Mouse (Mus musculus) NIH3T3 (cell line): ENCODE measurements at regions not wholly inside any gene's neighbourhood (a gene's known extent, or its start where the extent isn't known, plus 50 kb on each side); places are given as distances from the start of the nearest gene placed in this dataset.
"Not testable (repeated sequence)": the region's sequence is repeated elsewhere in the genome, so short reads cannot be mapped to it uniquely, and the experiment has no call there.

ENCODE experiments used
- DNase-seq: peaks from one replicate; pipeline ENCODE4 v3.0.0-alpha.2; 2012; ENCODE audit warnings: low read depth

- no peak for DNase-seq
Observed at GRCm38 (mm10) chr12:112298521-112298920, 152.5 kb downstream of the Kif26a start.

DNA sequence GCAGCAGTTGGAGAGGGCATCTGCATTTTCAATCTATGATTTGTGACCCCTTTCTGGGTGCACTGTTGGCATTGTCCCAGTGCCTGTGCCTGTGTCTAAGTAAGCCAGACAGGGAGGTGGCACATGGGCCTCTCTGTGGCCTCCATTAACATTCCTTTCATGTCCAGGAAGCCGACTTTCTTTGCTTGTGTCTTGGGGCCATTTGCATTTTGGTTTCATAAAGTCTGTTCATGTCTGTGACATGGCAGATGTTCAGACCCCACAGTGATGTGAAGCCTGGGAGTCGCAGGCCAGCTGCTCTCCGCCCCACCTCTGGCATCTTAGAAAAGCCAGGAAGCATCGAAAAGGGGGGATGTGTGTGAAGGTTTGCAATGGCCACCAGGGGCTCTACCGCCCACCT is 153.1 kb downstream of the Kif26a start:
- DNase-seq = no peak

DNA sequence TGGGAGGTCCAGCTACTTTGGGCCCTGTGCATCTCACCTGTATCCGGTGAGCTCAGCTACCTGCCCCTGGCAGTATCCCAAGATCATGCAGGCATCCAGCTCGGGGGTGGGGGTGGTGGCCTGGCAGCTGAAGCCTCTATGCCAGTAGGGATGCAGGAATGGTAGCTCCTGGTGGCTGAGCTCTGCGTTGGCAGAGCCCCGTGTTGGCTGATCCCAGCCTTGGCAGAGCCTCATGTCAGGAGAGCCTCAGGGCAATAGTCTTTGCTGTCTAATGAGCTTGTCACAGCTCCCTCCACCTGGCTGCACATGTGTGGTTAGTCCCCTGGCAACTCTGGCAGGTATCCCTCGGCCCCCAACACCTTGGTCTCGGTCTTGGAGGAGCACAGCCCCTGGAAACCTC is 153.6 kb downstream of the Kif26a start:
- no peak for DNase-seq

DNA sequence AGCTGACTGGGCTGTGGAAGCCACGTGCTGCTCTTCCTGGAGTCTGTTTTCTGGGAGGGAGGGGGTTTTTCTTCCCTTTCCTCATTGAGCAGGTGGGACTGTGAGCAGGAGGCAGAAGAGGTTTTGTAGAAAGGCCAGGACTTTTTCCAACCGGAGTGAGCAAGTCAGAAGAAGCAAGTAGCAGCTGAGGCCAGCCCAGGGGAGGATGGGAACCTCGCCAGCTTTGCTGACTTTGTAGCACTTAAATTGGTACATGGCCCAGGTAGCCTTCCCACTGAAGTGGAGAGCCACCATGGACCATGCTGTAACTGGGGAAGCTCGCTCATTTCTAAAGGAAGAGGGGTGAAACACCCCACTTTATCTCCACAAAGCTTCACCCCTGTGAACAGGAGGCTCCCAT is 154.1 kb downstream of the Kif26a start:
- DNase-seq = no peak

GRCm38 (mm10) chr12:112301411-112301891 is 155.4 kb downstream of the Kif26a start:
- DNase-seq = no peak

DNA sequence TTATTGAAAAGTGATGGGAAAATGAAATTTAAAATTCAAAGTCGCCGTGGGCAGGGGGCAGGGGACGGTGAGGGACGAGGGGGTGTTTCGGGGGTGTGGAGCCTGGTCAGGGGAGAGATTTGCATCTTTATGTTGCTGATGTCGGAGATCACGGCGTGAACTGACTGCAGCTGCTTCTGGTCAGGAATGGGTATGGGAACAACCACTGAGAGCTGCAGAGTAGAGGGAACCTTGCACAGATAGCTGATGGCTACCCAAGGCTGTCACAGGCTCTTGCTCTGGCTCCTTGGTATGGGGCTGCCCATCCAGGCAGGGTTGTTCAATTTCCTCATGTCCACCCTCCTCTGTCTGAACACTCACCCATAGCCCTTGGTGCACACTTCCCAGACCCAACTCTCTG is 155.9 kb downstream of the Kif26a start:
- no peak for DNase-seq

DNA sequence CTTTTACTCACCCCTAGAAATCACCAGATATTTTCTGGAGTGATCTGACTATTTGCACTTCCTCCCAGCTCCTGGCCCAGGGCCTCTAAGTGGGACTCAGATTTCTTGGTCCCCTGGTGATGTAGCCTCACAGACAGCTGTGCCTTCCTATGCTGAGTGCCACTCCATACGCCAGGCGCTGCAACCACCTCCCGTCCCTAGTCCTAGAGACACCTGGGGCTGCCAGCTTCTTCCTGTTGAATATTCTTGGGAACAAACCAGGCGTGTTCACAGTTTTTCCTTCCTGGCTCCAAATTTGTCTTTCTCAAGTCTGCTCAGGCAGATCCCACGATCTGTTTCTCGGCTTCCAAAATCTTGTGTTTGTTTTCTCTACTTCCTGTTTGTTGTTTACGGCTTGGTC is 160.2 kb downstream of the Kif26a start:
- DNase-seq = no peak

- no peak for DNase-seq
Observed at GRCm38 (mm10) chr12:112308016-112308415, 162.0 kb downstream of the Kif26a start.

DNA sequence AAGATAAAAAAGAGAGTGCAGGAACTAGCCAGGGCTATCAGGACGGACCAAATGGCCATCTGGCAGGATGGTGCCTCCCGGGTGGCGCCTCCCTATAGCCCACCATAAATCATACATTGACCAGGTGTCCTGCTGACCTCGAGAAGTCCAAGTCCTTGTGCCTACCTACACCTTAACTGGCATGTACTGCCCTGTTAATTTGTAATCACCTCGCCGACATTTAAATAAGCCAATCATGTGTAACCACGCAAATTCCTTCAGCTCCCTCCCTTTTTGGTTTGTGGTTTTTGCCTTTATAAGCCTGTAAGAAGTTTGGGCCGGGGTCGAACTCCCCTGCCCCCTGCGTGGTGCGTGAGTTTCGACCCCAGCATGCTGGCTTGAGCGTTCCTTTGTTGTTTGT is 163.1 kb downstream of the Kif26a start:
- not testable (repeated sequence) for DNase-seq

- no peak for DNase-seq
Observed at GRCm38 (mm10) chr12:112309781-112310180, 163.8 kb downstream of the Kif26a start.

GRCm38 (mm10) chr12:112310661-112311060 is 164.7 kb downstream of the Kif26a start:
- no peak for DNase-seq

- DNase-seq = no peak
Observed at GRCm38 (mm10) chr12:112314781-112315180, 168.8 kb downstream of the Kif26a start.

DNA sequence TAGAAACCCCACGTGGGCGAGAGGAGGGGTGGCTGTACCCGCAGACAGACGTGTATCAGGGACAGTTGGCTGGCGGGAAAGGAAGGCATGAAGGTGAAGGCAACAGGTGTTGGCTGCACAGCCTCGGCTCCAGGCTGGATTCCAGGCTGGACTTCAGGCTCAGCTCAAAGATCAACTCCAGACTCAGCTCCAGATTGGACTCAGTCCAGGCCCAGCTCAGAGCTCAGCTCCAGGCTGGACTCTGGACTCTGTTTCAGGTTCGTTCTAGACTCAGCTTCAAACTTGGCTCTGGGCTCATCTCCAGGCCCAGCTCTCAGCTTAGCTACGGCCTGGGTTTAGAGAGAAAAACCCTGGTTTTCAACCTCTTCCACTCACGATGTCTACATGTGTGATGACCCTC is 171.2 kb downstream of the Kif26a start:
- no peak for DNase-seq

GRCm38 (mm10) chr12:112318461-112318860 is 170.8 kb upstream of the A530016L24Rik start:
- DNase-seq = no peak

GRCm38 (mm10) chr12:112322196-112322595 is 167.1 kb upstream of the A530016L24Rik start:
- no peak for DNase-seq

DNA sequence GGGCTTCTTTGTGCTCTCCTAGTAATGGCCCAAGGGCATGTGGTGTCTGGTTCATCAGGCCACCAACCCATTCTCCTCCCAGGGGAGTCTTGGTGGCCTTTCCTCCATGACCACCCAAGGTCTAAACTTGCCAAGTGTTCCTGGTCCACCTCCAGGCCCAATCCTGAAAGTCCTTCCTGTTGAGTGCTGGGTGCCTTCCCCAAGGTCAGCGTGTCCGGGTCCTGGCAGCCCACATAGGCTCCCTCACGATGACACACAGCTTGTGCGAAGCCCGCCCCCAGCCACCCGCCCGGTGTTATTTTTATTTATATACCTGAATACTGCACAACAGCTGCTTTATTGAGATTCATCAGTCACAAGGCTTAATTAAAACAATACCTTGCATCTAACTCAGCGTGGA is 161.8 kb upstream of the A530016L24Rik start:
- DNase-seq = no peak

DNA sequence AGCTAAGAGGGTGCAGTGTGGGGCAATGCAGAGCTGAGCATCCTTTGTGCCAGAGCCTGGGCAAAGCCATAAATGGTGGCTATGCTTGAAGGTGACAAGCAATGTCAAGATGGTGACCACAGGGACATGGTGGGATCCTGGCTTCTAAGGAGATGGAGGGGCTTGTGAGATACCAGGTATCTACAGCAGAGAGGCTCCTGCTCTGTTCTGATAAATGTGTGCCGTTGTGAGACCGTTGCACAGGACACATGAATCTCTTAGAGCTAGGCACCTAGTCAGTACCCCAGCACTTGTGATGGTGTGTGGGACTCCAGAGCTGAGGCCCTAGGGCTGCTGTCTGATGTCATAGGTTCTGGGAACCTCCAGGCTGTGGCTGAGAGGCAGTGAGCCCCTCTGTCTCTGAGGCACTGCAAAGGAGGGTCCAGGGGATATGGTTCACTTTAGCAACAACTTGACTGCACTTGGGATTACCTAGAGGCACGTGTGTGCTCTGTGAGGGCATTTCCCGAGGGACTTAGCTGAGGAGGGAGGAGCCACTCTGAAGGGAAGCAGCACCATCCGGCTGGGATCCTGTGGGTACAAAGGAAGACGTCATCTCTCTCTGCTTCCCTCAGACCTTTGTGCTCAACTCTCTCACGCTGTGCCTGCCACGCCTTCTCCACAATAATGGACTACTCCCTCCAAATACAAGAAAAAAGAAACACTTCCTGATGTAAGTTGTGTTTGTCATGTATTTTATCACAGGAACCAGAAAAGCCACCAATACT is 160.3 kb upstream of the A530016L24Rik start:
- DNase-seq = no peak

DNA sequence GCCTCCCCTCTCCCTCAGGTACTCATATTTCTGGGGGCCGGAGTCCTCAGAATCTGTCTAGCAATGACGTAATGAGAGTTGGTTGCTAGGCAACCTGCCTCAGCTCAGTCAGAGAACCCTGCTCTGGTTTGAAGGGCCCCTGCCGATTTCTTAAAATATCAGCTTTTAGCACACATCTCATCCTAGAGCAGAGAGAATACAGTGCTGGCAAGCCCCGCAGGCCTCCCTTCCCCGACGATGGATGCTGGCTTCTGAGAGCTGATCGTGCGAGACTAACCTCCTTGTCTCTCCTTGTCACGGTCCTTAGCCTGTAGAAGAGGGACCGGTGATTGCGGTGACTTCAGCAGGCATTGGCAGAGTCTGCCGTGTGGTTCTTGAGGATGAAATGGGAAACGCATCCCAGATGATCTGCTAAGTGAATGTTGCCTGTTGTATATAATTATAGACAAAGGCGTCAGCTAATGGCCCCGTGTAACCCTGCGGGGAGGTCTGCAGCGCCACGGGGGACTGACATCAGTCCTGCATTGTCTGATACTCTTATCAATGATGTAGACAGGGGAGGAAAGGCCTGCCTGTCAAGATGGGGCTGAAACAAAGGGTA is 159.4 kb upstream of the A530016L24Rik start:
- DNase-seq = no peak

DNA sequence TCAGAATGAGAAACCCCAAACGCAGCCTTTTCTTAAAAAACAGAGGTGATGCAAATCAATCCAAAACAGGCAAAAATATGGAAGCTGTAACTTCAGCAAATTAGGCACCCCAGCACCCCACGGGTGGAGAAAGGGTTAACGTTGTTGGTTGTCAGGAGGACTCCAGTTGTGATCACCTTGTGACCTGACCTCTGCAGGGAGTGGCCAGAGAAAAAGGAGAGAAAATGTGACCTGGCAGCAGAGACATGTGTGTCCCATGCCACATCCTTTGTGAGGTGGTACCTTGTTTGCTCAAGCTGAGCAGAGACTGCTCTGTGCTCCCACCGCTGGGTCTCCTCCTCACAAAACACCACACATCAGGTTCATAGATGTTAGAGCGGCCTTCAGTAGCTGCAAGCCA is 158.7 kb upstream of the A530016L24Rik start:
- DNase-seq = no peak

DNA sequence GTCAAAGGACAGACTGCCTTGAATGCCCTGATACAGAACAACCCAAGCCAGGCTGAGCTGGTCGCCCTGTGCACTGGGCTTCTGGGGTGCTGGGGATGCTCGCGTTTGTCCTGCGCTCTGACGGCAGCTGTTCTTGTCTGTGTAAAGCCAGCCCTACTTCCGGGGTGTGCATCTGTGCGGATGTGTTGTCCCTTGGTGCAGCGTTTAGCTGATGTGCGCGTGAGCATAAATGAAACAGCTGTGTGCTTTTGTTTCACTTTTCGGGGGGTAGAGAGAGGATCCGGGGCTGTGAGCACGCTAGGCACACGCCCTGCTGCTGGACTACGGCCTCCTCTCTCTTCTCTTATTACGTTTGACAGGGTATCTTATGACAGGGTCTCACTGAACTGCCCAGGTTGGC is 158.2 kb upstream of the A530016L24Rik start:
- DNase-seq = no peak

DNA sequence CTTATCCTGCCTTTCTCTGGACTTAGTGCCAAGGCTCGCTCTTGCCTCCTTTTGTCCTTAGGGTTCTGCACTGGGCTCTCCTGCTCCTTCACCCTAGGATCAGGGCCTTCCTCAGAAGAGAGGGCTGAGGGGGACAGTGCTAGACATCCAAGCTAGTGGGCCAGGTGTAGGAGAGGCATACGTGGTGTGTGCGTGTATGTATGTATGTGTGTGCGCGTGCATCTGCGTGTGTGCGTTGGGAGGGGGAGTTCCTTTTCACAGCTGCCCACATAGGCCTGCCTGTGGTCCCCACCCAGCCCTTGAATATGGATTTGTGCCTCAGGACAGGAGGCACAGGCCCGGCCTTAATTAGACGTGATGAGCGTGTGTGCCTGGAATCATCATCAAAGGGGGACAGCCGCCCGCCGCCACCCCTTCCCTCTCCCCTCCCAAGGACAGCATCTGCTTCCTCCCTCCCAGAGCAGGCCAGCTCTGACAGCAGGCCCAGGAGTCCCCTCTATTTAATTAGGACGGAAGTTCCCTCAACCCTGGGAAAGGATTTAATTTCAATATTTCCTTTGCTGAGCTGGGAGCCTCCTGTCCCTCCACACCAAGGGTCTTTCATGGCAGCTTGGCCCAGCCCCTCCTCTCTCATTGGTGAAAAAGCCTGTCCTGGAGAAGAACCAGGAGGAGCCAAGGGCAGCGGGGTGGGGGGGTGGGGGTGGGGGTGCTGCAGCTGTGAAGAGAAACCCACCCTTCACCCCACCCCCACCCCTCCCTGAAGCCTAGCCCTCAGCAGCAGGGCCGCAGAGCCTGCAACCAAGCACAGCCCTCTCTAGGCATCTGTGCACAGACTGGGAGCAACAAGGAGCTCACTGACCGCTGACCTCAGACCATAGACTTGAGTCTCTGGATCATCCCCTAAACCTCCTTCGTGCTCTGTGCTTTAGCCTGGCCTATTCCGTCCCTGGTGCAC is 155.8 kb upstream of the A530016L24Rik start:
- DNase-seq = no peak

- no peak for DNase-seq
Observed at GRCm38 (mm10) chr12:112334106-112334855, 155.0 kb upstream of the A530016L24Rik start.
